ENCODE assay signal across 50 mouse cellular contexts in genomic region chr9:22445123-22445522, GRCm38 (mm10). TPM values are rescaled to one million over a fixed set of nuclear protein-coding genes. Genes with fewer than 3 reads are reported as not detected.
"Had no signal": no experiment of that assay in that cellular context is flagged by ENCODE, and none has a peak within 500 bp of the region (broad histone marks: within the 10 kb centered on the region; RNA-seq: fewer than 3 reads in every experiment).

No protein-coding gene starts in this region.

- DNase-seq: heart, postnatal 10 days; heart, postnatal 14 days; heart, postnatal 36 days; heart, postnatal 4 days; kidney, adult 11 months; kidney, adult 18-20 months; kidney, adult 2 months; kidney, adult 8-10 months; kidney, adult 9 months; kidney, postnatal 10 days; kidney, postnatal 14 days; kidney, postnatal 25 days; kidney, postnatal 36 days; kidney, postnatal 4 days; layer of hippocampus, adult 9-11 months; layer of hippocampus, postnatal 36 days had no signal

- H3K27me3 ChIP-seq: heart, embryonic 12.5 days; heart, embryonic 13.5 days; heart, embryonic 15.5 days; hindbrain, embryonic 13.5 days; hindbrain, embryonic 15.5 days; intestine, embryonic 15.5 days; kidney, embryonic 15.5 days had no signal

- H3K4me3 ChIP-seq: heart, embryonic 10.5 days; heart, embryonic 12.5 days; heart, embryonic 13.5 days; heart, embryonic 15.5 days; hindbrain, embryonic 10.5 days; hindbrain, embryonic 13.5 days; hindbrain, embryonic 15.5 days; intestine, embryonic 15.5 days; kidney, embryonic 15.5 days; layer of hippocampus, adult 2 months; left cerebral cortex, adult 2 months had no signal

- H3K27ac ChIP-seq: heart, embryonic 10.5 days; heart, embryonic 13.5 days; heart, embryonic 15.5 days; hindbrain, embryonic 10.5 days; hindbrain, embryonic 13.5 days; hindbrain, embryonic 14.5 days; hindbrain, embryonic 15.5 days; hindbrain, postnatal 0 days; intestine, embryonic 15.5 days; kidney, embryonic 15.5 days; kidney, postnatal 0 days; layer of hippocampus, adult 2 months; left cerebral cortex, adult 2 months had no signal

- H3K4me2 ChIP-seq: heart, embryonic 11.5 days; heart, embryonic 12.5 days; heart, embryonic 13.5 days; heart, embryonic 15.5 days; hindbrain, embryonic 13.5 days; hindbrain, embryonic 14.5 days; hindbrain, embryonic 15.5 days; intestine, embryonic 15.5 days; kidney, embryonic 15.5 days had no signal

- H3K9ac ChIP-seq: heart, embryonic 12.5 days; heart, embryonic 13.5 days; heart, embryonic 15.5 days; hindbrain, embryonic 13.5 days; hindbrain, embryonic 14.5 days; hindbrain, embryonic 15.5 days; intestine, embryonic 15.5 days; kidney, embryonic 15.5 days had no signal

- H3K4me1 ChIP-seq: heart, embryonic 10.5 days; heart, embryonic 12.5 days; heart, embryonic 13.5 days; heart, embryonic 15.5 days; hindbrain, embryonic 10.5 days; hindbrain, embryonic 13.5 days; hindbrain, embryonic 15.5 days; intestine, embryonic 15.5 days; kidney, embryonic 15.5 days had no signal

- H3K9me3 ChIP-seq: heart, embryonic 13.5 days; heart, embryonic 15.5 days; hindbrain, embryonic 13.5 days; hindbrain, embryonic 15.5 days; intestine, embryonic 15.5 days; kidney, embryonic 15.5 days had no signal

- ATAC-seq: hindbrain, postnatal 0 days; inflammation-experienced regulatory T-cells, adult 6 months; intestine, embryonic 15.5 days; intestine, embryonic 16.5 days; intestine, postnatal 0 days had no signal

RNA-seq across cellular contexts. Expression of gene Gm17545, which starts 9.0 kb away (rescaled TPM):
- total RNA-seq: heart, postnatal 10 days; heart, postnatal 14 days; heart, postnatal 25 days; heart, postnatal 36 days; heart, postnatal 4 days; hematopoietic stem cell, adult 5-6 weeks; hindbrain, postnatal 0 days; layer of hippocampus, adult 18-20 months; layer of hippocampus, adult 2 months; layer of hippocampus, adult 8-10 months; layer of hippocampus, postnatal 10 days; layer of hippocampus, postnatal 14 days; layer of hippocampus, postnatal 25 days; layer of hippocampus, postnatal 36 days; left cerebral cortex, adult 18-20 months; left cerebral cortex, adult 2 months had no signal
- polyA plus RNA-seq: heart, embryonic 10.5 days; heart, embryonic 11.5 days; heart, embryonic 12.5 days; heart, embryonic 13.5 days; heart, embryonic 14.5 days; heart, embryonic 15.5 days; heart, embryonic 16.5 days; heart, postnatal 0 days; hindbrain, embryonic 10.5 days; hindbrain, embryonic 11.5 days; hindbrain, embryonic 13.5 days; hindbrain, embryonic 14.5 days; hindbrain, embryonic 15.5 days; hindbrain, postnatal 0 days; inflammation-experienced regulatory T-cells, adult 6 months; intestine, embryonic 14.5 days; intestine, embryonic 15.5 days; intestine, embryonic 16.5 days; intestine, postnatal 0 days; kidney, adult 2 months; kidney, embryonic 14.5 days; kidney, embryonic 15.5 days; kidney, embryonic 16.5 days; kidney, postnatal 0 days; large intestine, adult 2 months had no signal
